Mouse (Mus musculus) right cerebral cortex, postnatal 10 days (tissue): ENCODE results near the gene Abi1.
"Not testable (repeated sequence)": the region's sequence is repeated elsewhere in the genome, so short reads cannot be mapped to it uniquely, and the experiment has no call there.

ENCODE experiments used
- DNase-seq, 2 experiments: peaks; one replicate each; pipeline ENCODE4 v3.0.0; 2021; ENCODE audit warnings: low spot score in 2 of 2

The Abi1 gene

GRCm38 (mm10) chr2:22962970-22963369 lies 77.1 kb downstream of the Abi1 start:
- DNase-seq = no peak

- DNase-seq = peak in 1 of 2 experiments; percentile 36
Observed at GRCm38 (mm10) chr2:22962242-22962641, 77.8 kb downstream of the Abi1 start.

GRCm38 (mm10) chr2:22961681-22962080 lies 78.4 kb downstream of the Abi1 start:
- no peak for DNase-seq

GRCm38 (mm10) chr2:22957415-22957814 lies 82.6 kb downstream of the Abi1 start:
- peak; percentile 26 to 37 for DNase-seq

GRCm38 (mm10) chr2:22955914-22956313 lies 84.1 kb downstream of the Abi1 start:
- DNase-seq = no peak

GRCm38 (mm10) chr2:22954278-22954677 lies 85.8 kb downstream of the Abi1 start:
- no peak for DNase-seq

- DNase-seq = no peak
Observed at GRCm38 (mm10) chr2:22949956-22950355, 90.1 kb downstream of the Abi1 start.

- DNase-seq = no peak
Observed at GRCm38 (mm10) chr2:22933556-22933955, 106.5 kb downstream of the Abi1 start.

- DNase-seq = peak in 1 of 2 experiments; percentile 51
Observed at GRCm38 (mm10) chr2:22928259-22928658, 111.8 kb downstream of the Abi1 start.

- not testable (repeated sequence) for DNase-seq
Observed at GRCm38 (mm10) chr2:22925911-22926310, 114.1 kb downstream of the Abi1 start.

- DNase-seq = no peak
Observed at GRCm38 (mm10) chr2:22918651-22919050, 121.4 kb downstream of the Abi1 start.

- DNase-seq = no peak
Observed at GRCm38 (mm10) chr2:22914421-22914820, 125.6 kb downstream of the Abi1 start.

- DNase-seq = no peak
Observed at GRCm38 (mm10) chr2:22903947-22904346, 136.1 kb downstream of the Abi1 start.

GRCm38 (mm10) chr2:22895282-22896273 lies 144.5 kb downstream of the Abi1 start, which contains the start of gene Pdss1:
Gene Pdss1 (plus strand): TSS chr2:22895522.
- DNase-seq = peak; percentile 93 to 94

- no peak for DNase-seq
Observed at GRCm38 (mm10) chr2:22894932-22895281, 145.1 kb downstream of the Abi1 start.
